Mouse (Mus musculus) erythroblast, embryonic 14.5 days (primary cell): ENCODE results near the gene Ptprd.

ENCODE experiments used
- GATA1 ChIP-seq: IDR thresholded peaks from 2 replicates; pipeline ENCODE4 v1.6.1; 2012; ENCODE audit warnings: low read length, inconsistent platforms, mixed read lengths
- TAL1 ChIP-seq: IDR thresholded peaks from 3 replicates; pipeline ENCODE4 v1.6.1; 2012; ENCODE audit warnings: low read length, inconsistent platforms, mixed read lengths

- TF ChIP-seq TAL1 (no peak), GATA1 (no peak)
Observed at GRCm38 (mm10) chr4:76672653-76673052, 1539.1 kb downstream of the Ptprd start.
